Mouse (Mus musculus): ENCODE measurements around the gene Tysnd1.

The Tysnd1 gene

GRCm38 (mm10) chr10:61680015-61680913 is 15.1 kb upstream of the Tysnd1 start, which contains the start of gene Sar1a:
Sar1a (plus strand) TSS chr10:61680299.
- in situ Hi-C loops (cut with MseI, MboI): no loop called here

DNA sequence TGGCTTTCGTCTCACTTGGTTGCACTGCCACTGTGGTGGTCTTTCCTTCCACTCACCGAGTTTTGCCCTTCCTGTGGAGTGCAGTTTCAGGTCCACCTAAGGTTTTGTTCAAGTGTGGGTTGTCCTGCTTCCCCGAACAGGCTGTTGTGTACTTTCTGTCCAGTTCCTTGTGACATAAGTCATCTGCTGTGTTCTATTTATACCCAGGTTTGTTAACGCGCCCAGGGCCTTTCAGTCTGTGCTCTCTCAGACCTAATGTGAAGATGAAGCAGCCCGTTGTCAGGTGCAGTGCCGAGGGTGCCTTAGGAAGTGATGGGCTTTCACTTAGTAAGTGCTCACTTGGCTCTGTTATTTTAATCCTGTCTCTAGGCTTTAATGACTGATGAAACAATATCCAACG is 5.9 kb upstream of the Tysnd1 start:
- in situ Hi-C loops (cut with MseI, MboI): no loop called here

GRCm38 (mm10) chr10:61693563-61693962 is 1.8 kb upstream of the Tysnd1 start:
- in situ Hi-C loops (cut with MseI, MboI): no loop called here

- in situ Hi-C loops (cut with MseI, MboI): no loop called here
Measured at GRCm38 (mm10) chr10:61695703-61696559, 617 bp downstream of the Tysnd1 start.

- in situ Hi-C loops (cut with MseI, MboI): no loop called here
Measured at GRCm38 (mm10) chr10:61696560-61696823, 1.2 kb downstream of the Tysnd1 start.

DNA sequence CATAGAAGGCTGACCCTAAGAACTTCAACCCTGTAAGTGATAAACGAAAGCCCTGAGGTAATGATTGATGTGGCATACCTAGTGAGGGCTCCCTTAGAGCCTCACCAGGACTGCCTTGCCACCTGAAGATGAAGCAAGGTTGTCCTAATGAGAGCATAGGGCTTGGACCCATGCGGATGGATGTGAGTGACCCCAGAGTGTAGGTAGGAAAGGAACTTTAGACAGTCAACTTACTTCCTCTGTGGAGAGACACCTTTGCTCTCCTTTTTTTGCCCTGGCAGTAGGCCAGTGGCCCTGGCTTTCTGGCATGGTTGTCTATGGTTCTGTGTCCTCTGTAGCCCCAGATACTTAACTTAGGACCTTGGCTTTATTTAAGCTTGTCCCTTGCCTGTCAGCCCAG is 1.7 kb downstream of the Tysnd1 start:
- in situ Hi-C loops (cut with MseI, MboI): no loop called here

DNA sequence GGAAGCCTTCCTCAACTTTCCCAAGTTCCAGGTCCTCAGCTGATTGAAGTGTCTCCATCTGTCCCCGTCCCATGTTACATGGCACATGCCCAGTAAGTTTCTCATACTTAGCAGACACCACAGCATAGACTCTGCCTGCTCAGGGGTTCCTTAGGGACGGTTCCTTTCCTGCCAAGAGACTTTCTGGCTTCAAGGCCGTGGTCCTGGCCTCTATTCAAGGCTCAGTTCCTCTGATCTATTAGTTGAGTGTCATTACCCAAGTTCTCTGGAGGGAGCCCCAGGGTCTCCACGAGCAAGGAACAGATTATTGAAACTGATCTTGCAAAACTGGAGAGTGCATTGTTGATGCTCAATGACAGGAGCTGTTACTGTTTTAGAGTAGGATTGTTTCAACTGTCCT is 9.3 kb downstream of the Tysnd1 start:
- in situ Hi-C loops (cut with MseI, MboI): no loop called here

- in situ Hi-C loops (cut with MseI, MboI): no loop called here
Measured at GRCm38 (mm10) chr10:61706412-61707375, 11.4 kb downstream of the Tysnd1 start.

DNA sequence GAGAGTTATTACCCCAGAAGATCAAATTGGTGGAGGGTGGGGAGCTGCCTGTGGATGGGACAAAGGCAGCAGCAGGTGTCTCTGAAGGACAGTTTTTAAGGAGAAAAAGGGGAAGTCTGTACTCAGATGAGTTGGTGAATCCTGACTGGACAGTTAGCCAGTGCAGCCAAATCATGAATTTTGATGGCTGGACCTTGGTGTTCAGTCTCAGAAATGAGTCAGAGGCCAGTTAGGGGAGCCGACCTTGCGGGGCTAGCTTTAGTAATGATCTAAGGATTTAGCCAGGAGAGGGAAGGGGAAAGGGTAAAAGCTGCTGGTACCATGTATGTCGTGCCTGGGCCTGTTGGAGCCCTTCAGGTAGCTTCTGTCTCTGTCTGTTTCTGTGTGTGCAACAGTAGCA is 18.3 kb downstream of the Tysnd1 start:
- in situ Hi-C loops (cut with MseI, MboI): no loop called here

DNA sequence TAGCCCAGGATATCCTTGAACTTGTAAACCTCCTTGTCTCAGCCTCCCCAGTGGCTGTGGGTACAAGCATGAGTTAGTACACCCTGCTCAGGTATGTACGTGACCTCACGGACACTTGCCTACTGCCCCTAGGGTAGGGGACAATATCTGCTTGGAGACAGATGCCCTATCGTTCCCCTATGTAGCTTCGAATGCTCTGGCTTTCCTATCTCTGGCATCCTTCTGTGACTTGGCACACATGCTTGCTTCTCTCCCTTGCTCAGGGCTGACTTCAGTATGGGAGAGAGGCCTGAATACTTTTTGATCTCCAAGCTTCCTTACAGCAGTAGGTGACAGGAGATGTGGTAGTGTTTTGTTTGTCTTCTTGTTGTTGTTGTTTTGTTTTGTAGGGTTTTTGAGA is 18.8 kb downstream of the Tysnd1 start:
- in situ Hi-C loops (cut with MseI, MboI): no loop called here

DNA sequence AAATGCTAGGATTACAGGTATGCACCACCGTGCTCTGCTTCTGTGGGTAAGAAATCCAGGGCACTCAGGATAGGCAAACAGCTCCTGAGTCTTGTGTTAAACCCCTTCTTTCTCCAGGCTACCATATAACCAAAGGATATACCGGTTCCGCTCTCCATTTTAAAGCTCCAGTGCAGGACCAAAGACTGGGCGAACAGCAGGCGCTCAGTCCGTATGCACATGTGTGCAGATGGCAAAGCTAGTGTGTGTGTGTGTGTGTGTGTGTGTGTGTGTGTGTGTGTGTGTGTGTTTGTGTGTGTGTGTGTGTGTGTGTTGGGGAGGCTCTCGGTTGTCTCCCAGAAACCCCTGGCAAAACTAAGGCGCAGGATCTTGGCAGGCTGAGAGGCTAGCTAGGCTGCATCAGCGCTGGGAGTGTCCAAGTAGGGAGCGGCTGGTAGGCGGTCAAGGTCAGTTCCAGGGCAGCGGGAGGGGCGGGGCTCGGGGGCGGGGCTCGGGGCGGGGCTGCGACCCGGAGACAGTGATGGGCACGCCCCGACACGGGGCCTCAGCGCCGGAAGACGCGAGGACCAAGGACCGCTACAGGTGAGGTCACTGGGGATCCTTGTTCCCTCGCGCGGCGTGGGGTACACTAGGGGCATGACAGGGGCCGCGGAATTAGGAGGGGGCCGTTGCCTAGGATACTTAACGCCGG is 19.6 kb downstream of the Tysnd1 start, which contains the start of gene Aifm2:
Gene Aifm2, plus strand, starts transcription at position 493 of the 691 bp plus-strand sequence.
- in situ Hi-C loops (cut with MseI, MboI): no loop called here

DNA sequence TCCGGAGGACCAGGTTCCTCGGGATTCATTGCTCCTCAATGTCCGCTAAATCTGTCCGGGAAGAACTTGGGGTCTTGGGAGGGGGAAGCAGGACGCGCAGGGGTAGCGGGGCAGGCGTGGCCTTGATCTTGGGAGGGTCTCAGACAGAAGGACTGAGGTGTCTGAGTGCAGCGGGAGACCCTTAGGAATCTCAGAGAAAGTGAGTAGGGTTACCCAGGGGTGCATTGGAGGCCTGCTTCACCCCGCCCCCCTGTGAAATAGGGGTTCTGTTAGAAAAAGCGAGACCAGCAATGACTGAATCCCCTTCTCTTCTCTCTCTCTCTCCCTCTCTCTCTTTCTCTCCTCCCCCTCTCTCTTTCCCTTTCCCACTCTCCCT is 20.1 kb downstream of the Tysnd1 start:
- in situ Hi-C loops (cut with MseI, MboI): no loop called here

GRCm38 (mm10) chr10:61715996-61716864 is 20.9 kb downstream of the Tysnd1 start:
- in situ Hi-C loops (cut with MseI, MboI): no loop called here

DNA sequence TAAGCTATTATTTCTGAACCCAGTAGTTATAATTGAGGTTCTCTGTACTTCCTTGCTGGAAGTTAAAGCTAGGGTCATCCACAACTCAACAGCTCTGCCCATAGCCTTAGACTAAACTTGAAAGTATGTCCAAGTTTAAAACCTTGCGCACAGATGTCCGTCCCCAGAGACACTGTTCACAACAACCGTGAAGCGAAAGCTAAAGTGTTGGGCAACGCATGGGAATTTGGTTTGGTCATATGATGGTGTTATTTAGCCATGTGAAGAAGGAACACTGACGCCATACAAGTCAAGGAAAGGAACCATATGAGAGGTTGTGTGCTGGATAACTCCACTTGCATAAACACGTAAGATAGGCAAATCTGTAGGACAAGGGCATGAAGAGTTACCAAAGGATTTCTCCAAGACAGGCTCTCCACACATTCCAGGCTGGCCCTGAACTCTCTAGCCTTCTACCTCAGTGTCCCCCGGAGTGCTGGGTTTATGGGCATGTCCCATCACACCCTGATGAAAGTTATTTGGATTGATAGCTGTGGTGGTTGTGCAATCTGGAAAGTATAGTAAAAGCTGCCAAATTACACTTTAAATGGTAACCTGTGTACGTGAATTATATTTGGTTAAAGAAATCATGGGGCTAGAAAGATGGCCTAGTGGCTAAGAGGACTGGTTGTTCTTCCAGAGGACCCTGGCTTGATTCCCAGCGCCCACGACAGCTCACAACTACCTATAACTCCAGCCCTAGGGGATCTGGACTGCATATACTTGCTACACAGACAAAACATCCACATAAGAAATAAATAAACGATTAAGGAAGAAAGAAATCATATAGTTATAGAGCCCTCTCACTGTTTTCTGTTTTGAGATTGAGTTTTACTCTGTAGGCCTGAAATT is 22.3 kb downstream of the Tysnd1 start:
- in situ Hi-C loops (cut with MseI, MboI): no loop called here

DNA sequence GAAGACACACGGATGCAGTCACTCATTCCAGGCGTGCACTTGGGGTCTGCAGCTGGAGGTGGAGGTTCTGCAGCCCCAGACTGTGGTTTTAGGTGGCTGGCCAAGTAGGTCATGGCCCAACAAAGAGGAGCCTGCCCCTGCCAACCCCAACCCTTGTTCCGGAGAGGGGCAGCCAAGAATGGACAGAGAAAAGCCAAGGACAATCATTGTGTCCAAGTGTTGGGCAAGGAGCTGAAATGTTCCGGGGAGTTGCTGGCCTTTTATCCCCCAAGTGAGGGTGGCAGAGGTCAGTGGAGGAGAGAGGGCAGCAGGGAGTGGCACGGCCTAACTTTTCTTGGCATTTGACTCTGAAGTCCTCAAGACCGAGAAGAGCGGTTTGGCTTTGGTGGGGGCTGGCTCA is 25.0 kb downstream of the Tysnd1 start:
- in situ Hi-C loops (cut with MseI, MboI): no loop called here

DNA sequence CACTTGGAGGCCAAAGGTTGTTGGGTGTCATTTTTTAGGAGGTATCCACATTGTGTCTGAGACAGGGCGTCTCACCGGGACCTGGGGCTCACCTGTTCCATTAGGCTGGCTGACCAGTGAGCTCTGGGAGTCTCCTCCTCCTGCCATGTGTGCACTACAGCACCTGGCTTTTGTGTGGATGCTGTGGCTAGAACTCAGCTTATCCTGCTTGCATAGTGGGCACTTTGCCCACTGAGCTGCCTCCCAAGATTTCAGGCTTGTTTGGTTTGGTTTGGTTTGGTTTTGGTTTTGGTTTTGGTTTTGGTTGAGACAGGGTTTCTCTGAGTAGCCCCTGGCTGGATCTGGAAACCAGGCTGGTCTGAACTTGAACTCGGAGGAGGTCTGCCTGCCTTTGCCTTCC is 26.9 kb downstream of the Tysnd1 start:
- in situ Hi-C loops (cut with MseI, MboI): no loop called here

- in situ Hi-C loops (cut with MseI, MboI): no loop called here
Measured at GRCm38 (mm10) chr10:61723271-61723670, 28.0 kb downstream of the Tysnd1 start.

- in situ Hi-C loops (cut with MseI, MboI): no loop called here
Measured at GRCm38 (mm10) chr10:61729181-61729580, 33.9 kb downstream of the Tysnd1 start.

GRCm38 (mm10) chr10:61730171-61730570 is 34.9 kb downstream of the Tysnd1 start:
- in situ Hi-C loops (cut with MseI, MboI): no loop called here

Data from mouse trophoblast stem cell (cell line).